Mouse (Mus musculus) lung, postnatal 10 days (tissue): ENCODE measurements around the gene Scfd2.

Experiments used
- DNase-seq: peaks from one replicate; pipeline ENCODE4 v3.0.0; 2021

Gene Scfd2

GRCm38 (mm10) chr5:74233808-74234207 lies 297.8 kb downstream of the Scfd2 start:
- DNase-seq = no peak

GRCm38 (mm10) chr5:74230525-74230924 lies 301.0 kb downstream of the Scfd2 start:
- no peak for DNase-seq

- DNase-seq = no peak
Observed at GRCm38 (mm10) chr5:74229775-74230413, 301.7 kb downstream of the Scfd2 start.

- peak; percentile 49 for DNase-seq
Observed at GRCm38 (mm10) chr5:74228938-74229337, 302.6 kb downstream of the Scfd2 start.

GRCm38 (mm10) chr5:74227352-74227751 lies 304.2 kb downstream of the Scfd2 start:
- no peak for DNase-seq

GRCm38 (mm10) chr5:74226183-74226582 lies 305.4 kb downstream of the Scfd2 start:
- no peak for DNase-seq

DNA sequence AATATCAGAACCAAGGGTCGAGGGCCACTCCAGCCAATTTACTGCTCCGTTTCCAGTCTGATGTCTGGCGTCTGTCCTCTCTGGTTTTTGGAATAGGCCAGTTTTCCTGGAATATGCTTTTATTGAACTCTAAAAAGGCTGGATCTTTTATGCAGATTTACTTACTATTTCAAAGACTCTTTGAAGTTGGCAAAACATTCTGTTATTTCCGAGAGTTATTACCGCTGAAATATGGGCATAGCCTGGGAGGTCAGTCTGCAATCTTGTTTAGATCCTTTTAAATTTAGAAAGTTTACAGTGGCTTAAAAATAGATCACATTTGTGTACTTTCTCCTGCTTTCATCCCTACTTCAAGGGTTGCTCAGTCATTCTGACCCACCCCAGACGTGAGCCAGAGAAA lies 307.1 kb downstream of the Scfd2 start:
- DNase-seq = no peak

DNA sequence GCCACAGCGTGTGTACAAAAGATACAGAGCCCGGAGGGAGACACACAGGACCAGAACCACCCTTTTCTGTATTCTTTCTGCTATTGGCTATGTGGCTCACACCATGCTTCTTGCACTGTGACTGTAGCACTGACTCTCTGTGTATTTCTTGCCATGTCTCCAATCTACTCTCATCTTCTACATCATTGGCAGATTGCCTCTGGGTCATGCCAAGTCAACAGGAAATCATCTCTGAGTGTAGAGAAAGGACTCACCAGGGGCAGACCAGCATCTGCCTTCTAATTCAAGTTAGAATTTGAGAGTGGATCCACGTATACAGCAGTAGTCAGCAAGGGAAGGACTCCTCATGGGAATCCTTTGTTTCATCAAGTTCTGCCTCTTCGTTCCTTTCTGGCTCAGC lies 308.9 kb downstream of the Scfd2 start:
- no peak for DNase-seq

GRCm38 (mm10) chr5:74218524-74218923 lies 313.0 kb downstream of the Scfd2 start:
- DNase-seq = no peak

DNA sequence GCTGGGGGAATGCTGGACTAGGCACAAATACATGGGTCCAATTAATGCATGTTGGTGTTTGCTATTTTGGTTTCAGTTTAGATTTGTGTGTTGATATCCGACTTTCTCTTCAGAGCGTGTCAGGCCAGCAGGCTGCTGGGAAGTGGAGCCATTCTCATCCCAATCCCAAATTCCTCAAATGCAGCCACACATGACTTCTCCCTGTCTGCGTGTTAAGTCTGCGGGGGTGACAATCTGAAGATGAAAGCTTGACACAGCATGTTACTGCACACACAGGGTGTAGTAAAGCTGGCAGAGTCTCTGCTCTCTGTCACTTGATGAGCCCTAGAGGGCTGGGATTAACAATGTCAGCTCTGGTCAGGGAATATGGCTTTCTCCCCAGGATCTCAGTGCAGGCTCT lies 316.4 kb downstream of the Scfd2 start:
- DNase-seq = no peak

DNA sequence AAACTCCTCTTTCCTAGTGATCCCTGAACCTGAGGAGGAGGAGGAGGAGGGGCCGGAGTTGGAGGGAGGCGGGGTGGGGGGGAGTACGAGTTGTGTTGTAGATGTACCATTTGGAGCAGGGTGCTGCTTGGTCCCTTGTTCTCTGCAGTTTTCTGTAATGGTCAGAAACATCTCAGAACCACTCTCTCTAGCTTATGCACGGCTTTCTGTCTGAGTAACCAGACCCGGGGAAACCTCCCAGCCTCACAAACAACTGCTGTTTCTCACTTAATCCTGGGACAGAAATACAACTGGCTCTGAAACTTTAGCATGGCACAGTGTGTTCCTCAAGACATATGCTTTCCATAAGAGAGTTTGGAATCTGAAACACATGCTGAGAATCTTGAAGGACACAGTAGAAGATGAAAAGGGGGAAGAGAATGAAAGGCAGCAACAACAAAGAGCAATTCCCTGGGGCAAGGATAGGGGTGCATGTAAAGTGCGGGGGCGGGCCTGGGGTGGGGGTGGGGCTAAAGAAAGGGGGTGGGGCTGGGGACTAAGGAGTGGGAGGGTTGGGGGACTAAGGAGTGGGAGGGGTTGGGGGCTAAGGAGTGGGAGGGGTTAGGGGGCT lies 317.0 kb downstream of the Scfd2 start:
- DNase-seq = no peak

- no peak for DNase-seq
Observed at GRCm38 (mm10) chr5:74211346-74211745, 320.2 kb downstream of the Scfd2 start.

DNA sequence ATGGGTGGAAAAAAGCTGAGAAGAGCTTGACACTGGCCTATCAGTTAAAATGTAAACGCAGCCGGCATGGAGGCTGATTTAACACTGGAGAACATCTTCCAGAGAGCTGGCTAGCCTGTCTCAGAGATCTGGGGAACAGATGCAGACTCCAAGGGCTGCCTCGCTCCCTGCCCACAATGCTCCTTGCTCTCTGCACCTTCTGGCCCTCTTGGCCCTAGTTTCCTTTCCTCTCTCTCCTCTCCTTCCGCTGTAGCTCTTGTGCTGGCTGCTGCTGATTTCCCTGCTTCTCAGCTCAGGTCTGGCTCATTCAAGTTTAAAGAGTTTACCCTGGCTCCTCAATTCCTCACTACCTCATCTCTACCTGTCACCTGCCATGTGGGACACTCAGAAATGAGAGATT lies 321.9 kb downstream of the Scfd2 start:
- DNase-seq = no peak

GRCm38 (mm10) chr5:74208438-74208837 lies 323.1 kb downstream of the Scfd2 start:
- DNase-seq = no peak

DNA sequence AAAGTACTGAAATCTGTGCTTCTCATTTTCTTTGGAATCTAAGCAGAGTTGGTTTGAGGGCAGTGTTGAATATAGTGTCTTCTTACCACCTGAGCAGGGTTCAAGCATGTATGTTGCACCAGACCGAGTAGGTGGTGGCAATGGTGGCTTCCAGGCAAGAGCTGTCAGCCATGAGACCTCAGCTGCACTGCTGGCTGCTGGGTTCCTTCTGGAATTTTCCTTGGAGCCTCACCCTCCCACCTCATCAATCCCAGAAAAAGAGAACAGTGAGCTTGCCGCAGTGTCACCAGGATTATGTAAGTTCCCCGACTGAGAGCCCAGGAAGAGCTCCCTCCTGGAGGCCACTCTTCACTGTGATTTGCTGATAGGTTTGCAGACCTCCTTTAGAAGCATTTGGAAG lies 324.4 kb downstream of the Scfd2 start:
- no peak for DNase-seq

DNA sequence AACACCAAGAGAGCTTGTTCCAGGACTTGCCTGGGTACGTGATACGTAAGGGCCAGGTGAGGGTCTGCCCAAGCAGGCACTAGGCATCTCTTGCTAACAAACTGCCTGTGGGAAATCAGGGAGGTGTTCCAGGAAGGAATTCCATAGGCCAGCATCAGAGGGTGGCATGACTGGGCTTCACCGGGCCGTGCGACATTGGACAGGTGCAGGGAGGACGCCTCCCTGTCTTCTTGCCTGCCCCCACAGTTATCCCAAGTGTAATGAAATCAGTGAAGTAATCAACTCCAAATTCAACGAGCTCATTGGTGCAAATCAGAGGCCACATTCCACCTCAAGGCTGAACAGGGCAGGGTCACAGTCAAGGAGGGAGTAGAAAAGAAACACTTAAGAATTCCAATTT lies 324.9 kb downstream of the Scfd2 start:
- no peak for DNase-seq

DNA sequence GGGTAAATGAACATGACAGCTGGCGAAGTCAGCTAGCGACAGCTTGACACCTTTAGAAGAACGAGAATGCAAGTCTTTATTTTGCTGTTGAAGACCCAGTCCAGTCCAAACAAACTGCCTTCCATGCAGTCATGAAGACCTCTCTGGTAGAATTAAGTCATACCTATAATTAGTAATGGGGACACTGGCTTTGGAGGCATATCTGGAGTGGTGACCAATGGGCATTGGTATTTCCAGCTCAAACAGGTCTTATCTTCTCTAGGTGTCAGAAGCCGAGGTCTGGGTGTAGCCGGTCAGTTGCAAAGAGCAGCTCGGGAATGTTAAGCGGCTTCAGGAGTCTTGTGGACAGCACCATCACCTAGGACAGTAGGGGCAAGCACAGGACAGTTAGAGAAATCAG lies 325.5 kb downstream of the Scfd2 start:
- DNase-seq = no peak

DNA sequence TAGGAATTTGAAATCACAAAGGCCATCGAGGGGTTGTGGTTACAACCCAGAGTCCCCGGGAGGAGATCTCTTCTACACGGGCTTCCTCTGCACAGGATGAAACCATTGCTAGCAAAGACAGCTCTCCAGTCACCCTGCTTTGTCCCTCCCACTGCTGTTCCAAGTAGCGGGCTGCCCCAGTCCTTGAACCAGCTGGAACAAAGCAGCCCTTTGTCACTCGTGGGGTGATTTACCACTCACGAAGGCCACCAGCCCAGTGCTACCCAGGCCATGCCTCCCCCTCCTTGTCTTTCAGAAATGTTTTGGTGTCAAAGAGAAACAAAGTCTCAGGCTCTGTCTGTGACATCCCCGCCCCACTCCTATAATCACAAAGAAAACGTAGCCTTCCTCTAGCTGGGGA lies 326.1 kb downstream of the Scfd2 start:
- DNase-seq = no peak

DNA sequence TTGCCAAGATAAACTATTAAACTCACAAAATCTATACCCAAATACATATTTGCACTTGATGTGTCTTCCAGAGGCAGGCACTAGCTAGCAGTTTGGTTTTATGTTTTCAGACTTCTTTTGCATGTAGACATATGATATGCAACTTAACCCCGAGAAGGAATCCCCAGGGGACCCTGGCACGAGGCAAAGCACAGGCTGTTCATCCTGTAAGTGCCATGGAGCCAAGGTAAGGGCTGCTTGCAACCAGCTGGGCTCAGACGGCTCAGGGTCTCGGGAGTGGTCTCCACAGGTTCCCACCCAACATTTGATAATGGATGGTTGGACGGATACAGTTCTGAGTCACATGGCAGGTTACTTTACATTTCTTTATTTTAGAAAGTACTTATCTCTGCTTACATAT lies 327.1 kb downstream of the Scfd2 start:
- DNase-seq = no peak

GRCm38 (mm10) chr5:74202515-74202914 lies 329.0 kb downstream of the Scfd2 start:
- DNase-seq = no peak

- DNase-seq = no peak
Observed at GRCm38 (mm10) chr5:74201570-74202357, 329.8 kb downstream of the Scfd2 start.

- peak; percentile 30 for DNase-seq
Observed at GRCm38 (mm10) chr5:74200481-74200880, 331.1 kb downstream of the Scfd2 start.

GRCm38 (mm10) chr5:74199793-74200192 lies 331.8 kb downstream of the Scfd2 start:
- no peak for DNase-seq

DNA sequence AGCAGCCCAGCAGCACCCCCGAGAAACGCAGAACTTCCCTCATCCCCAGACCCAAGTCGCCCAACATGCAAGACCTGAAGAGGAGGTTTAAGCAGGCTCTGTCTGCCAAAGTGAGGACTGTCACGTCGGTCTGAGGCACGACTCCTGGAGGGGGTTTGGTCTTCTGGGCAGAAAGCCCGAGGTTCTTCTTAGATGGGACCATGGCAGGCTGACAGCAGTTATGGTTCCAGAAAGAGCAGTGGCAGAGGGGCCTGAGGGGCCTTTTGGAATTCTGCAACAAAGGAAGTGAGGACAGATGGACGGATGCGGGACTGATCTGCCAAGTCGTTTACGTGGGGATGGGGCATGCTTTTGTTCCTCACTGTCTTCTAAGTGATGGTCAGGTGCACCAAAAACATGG lies 333.1 kb downstream of the Scfd2 start:
- peak; percentile 55 for DNase-seq
